Mouse (Mus musculus): Measurements from ENCODE around the gene Kcnb1.

Kcnb1 gene

GRCm38 (mm10) chr2:167136909-167137308, 53.0 kb downstream of the Kcnb1 start:
- ATAC-seq (ENCODE audit: insufficient number of reproducible peaks, low FRiP score, low TSS enrichment), result no peak

GRCm38 (mm10) chr2:167132041-167132440, 57.9 kb downstream of the Kcnb1 start:
- no peak for ATAC-seq (ENCODE audit: insufficient number of reproducible peaks, low FRiP score, low TSS enrichment)

GRCm38 (mm10) chr2:167130050-167130770, 59.7 kb downstream of the Kcnb1 start:
- ATAC-seq (ENCODE audit: insufficient number of reproducible peaks, low FRiP score, low TSS enrichment), result no peak

GRCm38 (mm10) chr2:167129608-167129955, 60.4 kb downstream of the Kcnb1 start:
- ATAC-seq (ENCODE audit: insufficient number of reproducible peaks, low FRiP score, low TSS enrichment), result no peak

- ATAC-seq (ENCODE audit: insufficient number of reproducible peaks, low FRiP score, low TSS enrichment), result no peak
Measured at GRCm38 (mm10) chr2:167128699-167129607, 61.0 kb downstream of the Kcnb1 start.

GRCm38 (mm10) chr2:167127404-167127803, 62.6 kb downstream of the Kcnb1 start:
- ATAC-seq (ENCODE audit: insufficient number of reproducible peaks, low FRiP score, low TSS enrichment), result no peak

- no peak for ATAC-seq (ENCODE audit: insufficient number of reproducible peaks, low FRiP score, low TSS enrichment)
Measured at GRCm38 (mm10) chr2:167125781-167126180, 64.2 kb downstream of the Kcnb1 start.

GRCm38 (mm10) chr2:167123936-167124335, 66.0 kb downstream of the Kcnb1 start:
- no peak for ATAC-seq (ENCODE audit: insufficient number of reproducible peaks, low FRiP score, low TSS enrichment)

- no peak for ATAC-seq (ENCODE audit: insufficient number of reproducible peaks, low FRiP score, low TSS enrichment)
Measured at GRCm38 (mm10) chr2:167122737-167123136, 67.2 kb downstream of the Kcnb1 start.

- no peak for ATAC-seq (ENCODE audit: insufficient number of reproducible peaks, low FRiP score, low TSS enrichment)
Measured at GRCm38 (mm10) chr2:167121996-167122395, 68.0 kb downstream of the Kcnb1 start.

- no peak for ATAC-seq (ENCODE audit: insufficient number of reproducible peaks, low FRiP score, low TSS enrichment)
Measured at GRCm38 (mm10) chr2:167121228-167121627, 68.7 kb downstream of the Kcnb1 start.

- no peak for ATAC-seq (ENCODE audit: insufficient number of reproducible peaks, low FRiP score, low TSS enrichment)
Measured at GRCm38 (mm10) chr2:167120186-167120830, 69.6 kb downstream of the Kcnb1 start.

- ATAC-seq (ENCODE audit: insufficient number of reproducible peaks, low FRiP score, low TSS enrichment), result no peak
Measured at GRCm38 (mm10) chr2:167118046-167118445, 71.9 kb downstream of the Kcnb1 start.

- ATAC-seq (ENCODE audit: insufficient number of reproducible peaks, low FRiP score, low TSS enrichment), result peak; percentile 61; the same call in 1 of the 2 replicates
Measured at GRCm38 (mm10) chr2:167112737-167113136, 77.2 kb downstream of the Kcnb1 start.

- no peak for ATAC-seq (ENCODE audit: insufficient number of reproducible peaks, low FRiP score, low TSS enrichment)
Measured at GRCm38 (mm10) chr2:167112259-167112658, 77.7 kb downstream of the Kcnb1 start.

GRCm38 (mm10) chr2:167109506-167109905, 80.4 kb downstream of the Kcnb1 start:
- no peak for ATAC-seq (ENCODE audit: insufficient number of reproducible peaks, low FRiP score, low TSS enrichment)

GRCm38 (mm10) chr2:167103546-167103945, 86.4 kb downstream of the Kcnb1 start:
- ATAC-seq (ENCODE audit: insufficient number of reproducible peaks, low FRiP score, low TSS enrichment), result no peak

GRCm38 (mm10) chr2:167101743-167102441, 88.1 kb downstream of the Kcnb1 start:
- ATAC-seq (ENCODE audit: insufficient number of reproducible peaks, low FRiP score, low TSS enrichment), result no peak

GRCm38 (mm10) chr2:167094688-167095087, 95.3 kb downstream of the Kcnb1 start:
- peak; percentile 85 for ATAC-seq (ENCODE audit: insufficient number of reproducible peaks, low FRiP score, low TSS enrichment)

- ATAC-seq (ENCODE audit: insufficient number of reproducible peaks, low FRiP score, low TSS enrichment), result no peak
Measured at GRCm38 (mm10) chr2:167093171-167093900, 96.6 kb downstream of the Kcnb1 start.
